ENCODE assay signal across 13 mouse cellular contexts in genomic region chr19:27215596-27215995, GRCm38 (mm10). TPM values are rescaled to one million over a fixed set of nuclear protein-coding genes. Genes with fewer than 3 reads are reported as not detected.
DNase-seq lines count a peak whose midpoint lies in the region; ATAC-seq lines count a peak whose summit lies in the region.
"Had no signal": no experiment of that assay in that cellular context is flagged by ENCODE, and none has a peak within 500 bp of the region (broad histone marks: within the 10 kb centered on the region; RNA-seq: fewer than 3 reads in every experiment).

No protein-coding gene starts in this region.

- no peak overlapping the region for H3K4me3 ChIP-seq in hindbrain, embryonic 13.5 days
- H3K4me3 ChIP-seq in hindbrain, embryonic 10.5 days, result no peak overlapping the region
- no peak overlapping the region for H3K4me3 ChIP-seq in forebrain, embryonic 14.5 days (ENCODE audit: low read depth, low read length)
- H3K4me3 ChIP-seq in midbrain, embryonic 15.5 days, result peak overlapping the region; percentile 78; the same call in 1 of the 2 replicates

- H3K4me2 ChIP-seq in hindbrain, embryonic 13.5 days, result peak overlapping the region; percentile 97; the same call in 1 of the 2 replicates
- H3K4me2 ChIP-seq in forebrain, embryonic 14.5 days (ENCODE audit: low read length), result peak overlapping the region; percentile 84
- H3K4me2 ChIP-seq in midbrain, embryonic 15.5 days, result peak overlapping the region; percentile 95

- no peak overlapping the region for H3K27ac ChIP-seq in hindbrain, embryonic 13.5 days
- no peak overlapping the region for H3K27ac ChIP-seq in hindbrain, embryonic 10.5 days
- no peak overlapping the region for H3K27ac ChIP-seq in forebrain, embryonic 14.5 days (ENCODE audit: low read depth, low read length)
- H3K27ac ChIP-seq in midbrain, embryonic 15.5 days, result no peak overlapping the region
- H3K27ac ChIP-seq: embryonic facial prominence, embryonic 12.5 days; limb, embryonic 15.5 days had no signal

- no peaks in the 10 kb centered on the region for H3K9me3 ChIP-seq in hindbrain, embryonic 13.5 days
- no peaks in the 10 kb centered on the region for H3K9me3 ChIP-seq in hindbrain, embryonic 10.5 days
- no peaks in the 10 kb centered on the region for H3K9me3 ChIP-seq in forebrain, embryonic 14.5 days (replicated peaks; ENCODE audit: control insufficient read depth, low read length)
- no peaks in the 10 kb centered on the region for H3K9me3 ChIP-seq in midbrain, embryonic 15.5 days
- H3K9me3 ChIP-seq: embryonic facial prominence, embryonic 12.5 days; limb, embryonic 15.5 days had no signal

- no peak for DNase-seq in hindbrain, embryonic 10.5 days (ENCODE audit: low spot score)
- DNase-seq in R1 (ENCODE audit: low read depth, low spot score), result peak; percentile 5
- DNase-seq in forebrain, embryonic 14.5 days (ENCODE audit: low spot score), result peak; percentile 45
- no peak for DNase-seq in urinary bladder, adult 18-20 months (ENCODE audit: low spot score in 2 of 2)
- DNase-seq in thymus, postnatal 25 days, result no peak
- DNase-seq: adrenal gland, postnatal 36 days; liver, postnatal 0 days; thymus, adult 18-20 months had no signal

- peaks cover 9% of the 10 kb centered on the region; the same call in 1 of the 2 replicates for H3K27me3 ChIP-seq in hindbrain, embryonic 13.5 days
- peaks cover 54% of the 10 kb centered on the region for H3K27me3 ChIP-seq in hindbrain, embryonic 10.5 days (ENCODE audit: insufficient read depth, poor library complexity, severe bottlenecking)
- H3K27me3 ChIP-seq in forebrain, embryonic 14.5 days (replicated peaks; ENCODE audit: control insufficient read depth, insufficient read depth, low read length), result no peaks in the 10 kb centered on the region
- H3K27me3 ChIP-seq in midbrain, embryonic 15.5 days (replicated peaks), result no peaks in the 10 kb centered on the region

- ATAC-seq in hindbrain, embryonic 13.5 days (ENCODE audit: low FRiP score), result no peak
- ATAC-seq in forebrain, embryonic 14.5 days, result no peak
- no peak for ATAC-seq in midbrain, embryonic 15.5 days (replicated peaks)
- ATAC-seq: intestine, postnatal 0 days; liver, postnatal 0 days had no signal

- 56% methylated on average over 4 of the region's 4 CpGs for WGBS in hindbrain, embryonic 13.5 days
- WGBS in hindbrain, embryonic 10.5 days, result 72% methylated on average over 4 of the region's 4 CpGs
- WGBS in forebrain, embryonic 14.5 days, result 53% methylated on average over 4 of the region's 4 CpGs
- 68% methylated on average over 4 of the region's 4 CpGs for WGBS in midbrain, embryonic 15.5 days

- no peaks in the 10 kb centered on the region for H3K36me3 ChIP-seq in hindbrain, embryonic 13.5 days
- H3K36me3 ChIP-seq in hindbrain, embryonic 10.5 days, result no peaks in the 10 kb centered on the region
- H3K36me3 ChIP-seq in forebrain, embryonic 14.5 days (ENCODE audit: control insufficient read depth, insufficient read depth, low read length), result no peaks in the 10 kb centered on the region
- no peaks in the 10 kb centered on the region for H3K36me3 ChIP-seq in midbrain, embryonic 15.5 days (replicated peaks)
- H3K36me3 ChIP-seq: embryonic facial prominence, embryonic 12.5 days; limb, embryonic 15.5 days had no signal

- no peak overlapping the region for H3K9ac ChIP-seq in hindbrain, embryonic 13.5 days
- H3K9ac ChIP-seq in forebrain, embryonic 14.5 days (ENCODE audit: low read length), result no peak overlapping the region
- H3K9ac ChIP-seq in midbrain, embryonic 15.5 days, result no peak overlapping the region
- H3K9ac ChIP-seq: embryonic facial prominence, embryonic 12.5 days; limb, embryonic 15.5 days; liver, postnatal 0 days had no signal

- H3K4me1 ChIP-seq in hindbrain, embryonic 13.5 days (replicated peaks), result peaks cover 31% of the 10 kb centered on the region
- peaks cover 31% of the 10 kb centered on the region for H3K4me1 ChIP-seq in hindbrain, embryonic 10.5 days (replicated peaks)
- H3K4me1 ChIP-seq in forebrain, embryonic 14.5 days (ENCODE audit: control insufficient read depth, insufficient read depth, low read length), result peaks cover 10% of the 10 kb centered on the region; the same call in 1 of the 2 replicates
- peaks cover 36% of the 10 kb centered on the region for H3K4me1 ChIP-seq in midbrain, embryonic 15.5 days

RNA-seq across cellular contexts. Expression of gene Vldlr, which starts 0.7 kb away (rescaled TPM):
- 20.2 and 23.7 TPM in 2 replicates for polyA plus RNA-seq in hindbrain, embryonic 13.5 days (2015; fragmentation: Nextera tagmentation; extraction: Ambion mirVana)
- 4.6 and 6.9 TPM in 2 replicates for polyA plus RNA-seq in hindbrain, embryonic 10.5 days (2016; fragmentation: Nextera tagmentation; extraction: Ambion mirVana)
- polyA plus RNA-seq in forebrain, embryonic 14.5 days (2014; fragmentation: Nextera tagmentation; extraction: Ambion mirVana), result 25.5 and 32.6 TPM in 2 replicates
- 36.4 and 38.3 TPM in 2 replicates for polyA plus RNA-seq in midbrain, embryonic 15.5 days (2015; fragmentation: Nextera tagmentation; extraction: Ambion mirVana)

Comparison
In these comparisons a context has a peak if more than half of its experiments do, and no peak if none do; other contexts are left out.
1. DNase-seq: peak in R1 (single experiment) and forebrain, embryonic 14.5 days (single experiment); none in hindbrain, embryonic 10.5 days (single experiment), urinary bladder, adult 18-20 months (0 of 2) and thymus, postnatal 25 days (single experiment).
2. Peak in every context shown above with its lines, with median percentiles within 50 percentile points of each other: H3K4me2 ChIP-seq.